Mouse (Mus musculus): ENCODE measurements around the gene Chaf1a. TPM values are rescaled to one million over a fixed set of nuclear protein-coding genes. Genes with fewer than 3 reads are reported as not detected.
"Not testable (repeated sequence)": the region's sequence is repeated elsewhere in the genome, so short reads cannot be mapped to it uniquely, and the experiment has no call there.

The Chaf1a gene
- polyA plus RNA-seq, 1 experiment: 4.1 TPM

- H3K36me3 ChIP-seq (ENCODE audit: control insufficient read depth, insufficient read depth, low read length): peaks cover 30% of the 10 kb centered on the region
- peaks cover 10% of the 10 kb centered on the region for H3K4me1 ChIP-seq (ENCODE audit: control insufficient read depth, insufficient read depth, insufficient read length, low read length)
- H3K27ac ChIP-seq (ENCODE audit: insufficient read depth, low read depth, low read length): peak within 1 kb of the TSS; percentile 99
- TF ChIP-seq CTCF (IDR thresholded peaks at IDR 0.05; ENCODE audit: extremely low read depth, insufficient read length, insufficient replicate concordance, low read depth, low read length) (peak; percentile 46; the same call in 1 of the 2 replicates), POLR2A (IDR thresholded peaks at IDR 0.05; ENCODE audit: low read depth, low read length) (peak; percentile 80)
- 1% methylated on average over 35 of the region's 35 CpGs for WGBS
- no peaks in the 10 kb centered on the region for H3K27me3 ChIP-seq (ENCODE audit: control insufficient read depth, insufficient read depth, low read length)
- H3K4me3 ChIP-seq (ENCODE audit: low read depth, low read length): peak within 1 kb of the TSS; percentile 99
Observed at GRCm38 (mm10) chr17:56074827-56075208, 34.6 kb downstream of the Chaf1a start, which contains the start of gene Ubxn6. Gene Ubxn6, minus strand, starts transcription at chr17:56075028.

- Histone ChIP-seq H3K36me3 (ENCODE audit: control insufficient read depth, insufficient read depth, low read length) (peaks cover 8% of the 10 kb centered on the region; the same call in 1 of the 2 replicates), H3K4me3 (ENCODE audit: low read depth, low read length) (no peak overlapping the region), H3K4me1 (ENCODE audit: control insufficient read depth, insufficient read depth, insufficient read length, low read length) (peaks cover 15% of the 10 kb centered on the region), H3K27me3 (ENCODE audit: control insufficient read depth, insufficient read depth, low read length) (no peaks in the 10 kb centered on the region), H3K27ac (ENCODE audit: insufficient read depth, low read depth, low read length) (no peak overlapping the region)
- WGBS: 77% methylated on average over 5 of the region's 5 CpGs
- no peak for TF ChIP-seq POLR2A (IDR thresholded peaks at IDR 0.05; ENCODE audit: low read depth, low read length)
- no peak for TF ChIP-seq CTCF (IDR thresholded peaks at IDR 0.05; ENCODE audit: extremely low read depth, insufficient read length, insufficient replicate concordance, low read depth, low read length)
Observed at GRCm38 (mm10) chr17:56077523-56077922, 37.3 kb downstream of the Chaf1a start.

GRCm38 (mm10) chr17:56078361-56078760 lies 38.1 kb downstream of the Chaf1a start:
- peak overlapping the region; percentile 34; the same call in 1 of the 2 replicates for H3K4me3 ChIP-seq (ENCODE audit: low read depth, low read length)
- WGBS: 64% methylated on average over 9 of the region's 9 CpGs
- H3K27me3 ChIP-seq (ENCODE audit: control insufficient read depth, insufficient read depth, low read length); H3K36me3 ChIP-seq (ENCODE audit: control insufficient read depth, insufficient read depth, low read length): not testable (repeated sequence)
- H3K27ac ChIP-seq (ENCODE audit: insufficient read depth, low read depth, low read length): 0 out of 2 replicates have a peak overlapping the region, but pooled peaks have one; percentile 36
- peaks cover 15% of the 10 kb centered on the region for H3K4me1 ChIP-seq (ENCODE audit: control insufficient read depth, insufficient read depth, insufficient read length, low read length)

GRCm38 (mm10) chr17:56078880-56079795 lies 38.9 kb downstream of the Chaf1a start, which contains the start of gene Hdgfl2:
Gene Hdgfl2, plus strand, starts transcription at chr17:56079634.
- Histone ChIP-seq H3K4me1 (ENCODE audit: control insufficient read depth, insufficient read depth, insufficient read length, low read length) (peaks cover 11% of the 10 kb centered on the region), H3K4me3 (ENCODE audit: low read depth, low read length) (peak within 1 kb of the TSS; percentile 82), H3K27me3 (ENCODE audit: control insufficient read depth, insufficient read depth, low read length) (no peaks in the 10 kb centered on the region), H3K36me3 (ENCODE audit: control insufficient read depth, insufficient read depth, low read length) (peaks cover 3% of the 10 kb centered on the region), H3K27ac (ENCODE audit: insufficient read depth, low read depth, low read length) (peak within 1 kb of the TSS; percentile 36; the same call in 1 of the 2 replicates)
- under 1% methylated on average over 61 of the region's 61 CpGs for WGBS
- peak; percentile 94 for TF ChIP-seq POLR2A (IDR thresholded peaks at IDR 0.05; ENCODE audit: low read depth, low read length)
- no peak for TF ChIP-seq CTCF (IDR thresholded peaks at IDR 0.05; ENCODE audit: extremely low read depth, insufficient read length, insufficient replicate concordance, low read depth, low read length)

- peaks cover 9% of the 10 kb centered on the region for H3K4me1 ChIP-seq (ENCODE audit: control insufficient read depth, insufficient read depth, insufficient read length, low read length)
- TF ChIP-seq POLR2A (IDR thresholded peaks at IDR 0.05; ENCODE audit: low read depth, low read length): no peak
- under 1% methylated on average over 11 of the region's 11 CpGs for WGBS
- H3K4me3 ChIP-seq (ENCODE audit: low read depth, low read length): peak overlapping the region; percentile 82
- H3K27me3 ChIP-seq (ENCODE audit: control insufficient read depth, insufficient read depth, low read length): no peaks in the 10 kb centered on the region
- H3K27ac ChIP-seq (ENCODE audit: insufficient read depth, low read depth, low read length): no peak overlapping the region
- H3K36me3 ChIP-seq (ENCODE audit: control insufficient read depth, insufficient read depth, low read length): peaks cover 4% of the 10 kb centered on the region
Observed at GRCm38 (mm10) chr17:56079921-56080320, 39.7 kb downstream of the Chaf1a start.

GRCm38 (mm10) chr17:56080781-56081585 lies 40.7 kb downstream of the Chaf1a start:
- Histone ChIP-seq H3K4me1 (ENCODE audit: control insufficient read depth, insufficient read depth, insufficient read length, low read length) (peaks cover 6% of the 10 kb centered on the region), H3K36me3 (ENCODE audit: control insufficient read depth, insufficient read depth, low read length) (peaks cover 4% of the 10 kb centered on the region), H3K27me3 (ENCODE audit: control insufficient read depth, insufficient read depth, low read length) (no peaks in the 10 kb centered on the region), H3K4me3 (ENCODE audit: low read depth, low read length) (0 out of 2 replicates have a peak overlapping the region, but pooled peaks have one; percentile 82), H3K27ac (ENCODE audit: insufficient read depth, low read depth, low read length) (no peak overlapping the region)
- 43% methylated on average over 8 of the region's 8 CpGs for WGBS
- no peak for TF ChIP-seq POLR2A (IDR thresholded peaks at IDR 0.05; ENCODE audit: low read depth, low read length)

- Histone ChIP-seq H3K4me1 (ENCODE audit: control insufficient read depth, insufficient read depth, insufficient read length, low read length) (no peaks in the 10 kb centered on the region), H3K36me3 (ENCODE audit: control insufficient read depth, insufficient read depth, low read length) (peaks cover 14% of the 10 kb centered on the region), H3K27me3 (ENCODE audit: control insufficient read depth, insufficient read depth, low read length) (no peaks in the 10 kb centered on the region), H3K27ac (ENCODE audit: insufficient read depth, low read depth, low read length) (no peak overlapping the region), H3K4me3 (ENCODE audit: low read depth, low read length) (no peak overlapping the region)
- 85% methylated on average over 1 of the region's 1 CpGs for WGBS
- TF ChIP-seq POLR2A (IDR thresholded peaks at IDR 0.05; ENCODE audit: low read depth, low read length): no peak
- no peak for TF ChIP-seq CTCF (IDR thresholded peaks at IDR 0.05; ENCODE audit: extremely low read depth, insufficient read length, insufficient replicate concordance, low read depth, low read length)
Observed at GRCm38 (mm10) chr17:56092312-56092711, 52.1 kb downstream of the Chaf1a start.
